Mouse (Mus musculus): ENCODE measurements around the gene Kitl. TPM values are rescaled to one million over a fixed set of nuclear protein-coding genes. Genes with fewer than 3 reads are reported as not detected.

The Kitl gene
- polyA plus RNA-seq, 1 experiment from 2014 or later, result 21.6 TPM

- DNase-seq (ENCODE audit: low spot score) (no peak), ATAC-seq (replicated peaks; ENCODE audit: low FRiP score, low read depth) (no peak)
- Histone ChIP-seq H3K4me2 (ENCODE audit: low read length) (no peak overlapping the region), H3K27me3 (ENCODE audit: insufficient read depth, low read length) (no peaks in the 10 kb centered on the region), H3K9ac (ENCODE audit: low read depth, low read length) (no peak overlapping the region), H3K9me3 (replicated peaks; ENCODE audit: low read length) (no peaks in the 10 kb centered on the region), H3K36me3 (ENCODE audit: insufficient read depth, low read length) (no peaks in the 10 kb centered on the region), H3K4me1 (replicated peaks; ENCODE audit: insufficient read depth, low read length) (no peaks in the 10 kb centered on the region), H3K4me3 (replicated peaks; ENCODE audit: low read depth, low read length) (no peak overlapping the region), H3K27ac (no peak overlapping the region)
- no peak for TF ChIP-seq CTCF (IDR thresholded peaks at IDR 0.05; ENCODE audit: low read depth)
- 40% methylated on average over 12 of the region's 12 CpGs for WGBS
These were observed 50.3 kb downstream of the Kitl start for GRCm38 (mm10) chr10:100065529-100066301.

GRCm38 (mm10) chr10:100066374-100066773, 50.9 kb downstream of the Kitl start:
- no peak overlapping the region for H3K27ac ChIP-seq
- WGBS, result 72% methylated on average over 7 of the region's 7 CpGs
- DNase-seq (ENCODE audit: low spot score) (no peak), ATAC-seq (replicated peaks; ENCODE audit: low FRiP score, low read depth) (no peak)
- H3K36me3 ChIP-seq (ENCODE audit: insufficient read depth, low read length), result no peaks in the 10 kb centered on the region
- no peak for TF ChIP-seq CTCF (IDR thresholded peaks at IDR 0.05; ENCODE audit: low read depth)
- no peak overlapping the region for H3K9ac ChIP-seq (ENCODE audit: low read depth, low read length)
- H3K4me1 ChIP-seq (replicated peaks; ENCODE audit: insufficient read depth, low read length), result no peaks in the 10 kb centered on the region
- H3K27me3 ChIP-seq (ENCODE audit: insufficient read depth, low read length), result no peaks in the 10 kb centered on the region
- H3K4me3 ChIP-seq (replicated peaks; ENCODE audit: low read depth, low read length), result no peak overlapping the region
- no peak overlapping the region for H3K4me2 ChIP-seq (ENCODE audit: low read length)
- H3K9me3 ChIP-seq (replicated peaks; ENCODE audit: low read length), result no peaks in the 10 kb centered on the region

GRCm38 (mm10) chr10:100072641-100073040, 57.2 kb downstream of the Kitl start:
- Histone ChIP-seq H3K4me1 (replicated peaks; ENCODE audit: insufficient read depth, low read length) (no peaks in the 10 kb centered on the region), H3K27ac (no peak overlapping the region), H3K4me3 (replicated peaks; ENCODE audit: low read depth, low read length) (no peak overlapping the region), H3K9ac (ENCODE audit: low read depth, low read length) (no peak overlapping the region), H3K36me3 (ENCODE audit: insufficient read depth, low read length) (no peaks in the 10 kb centered on the region), H3K4me2 (ENCODE audit: low read length) (no peak overlapping the region), H3K27me3 (ENCODE audit: insufficient read depth, low read length) (no peaks in the 10 kb centered on the region), H3K9me3 (replicated peaks; ENCODE audit: low read length) (no peaks in the 10 kb centered on the region)
- ATAC-seq (replicated peaks; ENCODE audit: low FRiP score, low read depth) (no peak), DNase-seq (ENCODE audit: low spot score) (no peak)
- TF ChIP-seq CTCF (IDR thresholded peaks at IDR 0.05; ENCODE audit: low read depth), result no peak
- WGBS, result 62% methylated on average over 1 of the region's 1 CpGs

- H3K27ac ChIP-seq, result no peak overlapping the region
- no peak overlapping the region for H3K4me3 ChIP-seq (replicated peaks; ENCODE audit: low read depth, low read length)
- no peak overlapping the region for H3K4me2 ChIP-seq (ENCODE audit: low read length)
- ATAC-seq (replicated peaks; ENCODE audit: low FRiP score, low read depth) (no peak), DNase-seq (ENCODE audit: low spot score) (no peak)
- no peaks in the 10 kb centered on the region for H3K27me3 ChIP-seq (ENCODE audit: insufficient read depth, low read length)
- H3K9ac ChIP-seq (ENCODE audit: low read depth, low read length), result no peak overlapping the region
- H3K4me1 ChIP-seq (replicated peaks; ENCODE audit: insufficient read depth, low read length), result no peaks in the 10 kb centered on the region
- no peaks in the 10 kb centered on the region for H3K36me3 ChIP-seq (ENCODE audit: insufficient read depth, low read length)
- no peaks in the 10 kb centered on the region for H3K9me3 ChIP-seq (replicated peaks; ENCODE audit: low read length)
- TF ChIP-seq CTCF (IDR thresholded peaks at IDR 0.05; ENCODE audit: low read depth), result no peak
These were observed 57.7 kb downstream of the Kitl start for GRCm38 (mm10) chr10:100073092-100073491.

- Histone ChIP-seq H3K9ac (ENCODE audit: low read depth, low read length) (no peak overlapping the region), H3K4me1 (replicated peaks; ENCODE audit: insufficient read depth, low read length) (no peaks in the 10 kb centered on the region), H3K36me3 (ENCODE audit: insufficient read depth, low read length) (no peaks in the 10 kb centered on the region), H3K4me2 (ENCODE audit: low read length) (no peak overlapping the region), H3K27ac (no peak overlapping the region), H3K27me3 (ENCODE audit: insufficient read depth, low read length) (no peaks in the 10 kb centered on the region), H3K9me3 (replicated peaks; ENCODE audit: low read length) (no peaks in the 10 kb centered on the region), H3K4me3 (replicated peaks; ENCODE audit: low read depth, low read length) (no peak overlapping the region)
- 41% methylated on average over 3 of the region's 3 CpGs for WGBS
- no peak for TF ChIP-seq CTCF (IDR thresholded peaks at IDR 0.05; ENCODE audit: low read depth)
- no peak for ATAC-seq (replicated peaks; ENCODE audit: low FRiP score, low read depth)
- DNase-seq (ENCODE audit: low spot score), result no peak
These were observed 85.7 kb downstream of the Kitl start for GRCm38 (mm10) chr10:100101115-100101514.

- H3K9ac ChIP-seq (ENCODE audit: low read depth, low read length), result no peak overlapping the region
- no peak for ATAC-seq (replicated peaks; ENCODE audit: low FRiP score, low read depth)
- H3K9me3 ChIP-seq (replicated peaks; ENCODE audit: low read length), result no peaks in the 10 kb centered on the region
- DNase-seq (ENCODE audit: low spot score), result no peak
- no peaks in the 10 kb centered on the region for H3K36me3 ChIP-seq (ENCODE audit: insufficient read depth, low read length)
- H3K4me3 ChIP-seq (replicated peaks; ENCODE audit: low read depth, low read length), result no peak overlapping the region
- H3K27ac ChIP-seq, result no peak overlapping the region
- H3K27me3 ChIP-seq (ENCODE audit: insufficient read depth, low read length), result no peaks in the 10 kb centered on the region
- no peak overlapping the region for H3K4me2 ChIP-seq (ENCODE audit: low read length)
- no peaks in the 10 kb centered on the region for H3K4me1 ChIP-seq (replicated peaks; ENCODE audit: insufficient read depth, low read length)
- WGBS, result 53% methylated on average over 7 of the region's 7 CpGs
- TF ChIP-seq CTCF (IDR thresholded peaks at IDR 0.05; ENCODE audit: low read depth), result no peak
These were observed 95.8 kb downstream of the Kitl start for GRCm38 (mm10) chr10:100111209-100111608.

GRCm38 (mm10) chr10:100115570-100115969, 100.1 kb downstream of the Kitl start:
- DNase-seq (ENCODE audit: low spot score) (no peak), ATAC-seq (replicated peaks; ENCODE audit: low FRiP score, low read depth) (no peak)
- Histone ChIP-seq H3K27me3 (ENCODE audit: insufficient read depth, low read length) (no peaks in the 10 kb centered on the region), H3K9ac (ENCODE audit: low read depth, low read length) (no peak overlapping the region), H3K9me3 (replicated peaks; ENCODE audit: low read length) (no peaks in the 10 kb centered on the region), H3K4me3 (replicated peaks; ENCODE audit: low read depth, low read length) (no peak overlapping the region), H3K36me3 (ENCODE audit: insufficient read depth, low read length) (no peaks in the 10 kb centered on the region), H3K4me1 (replicated peaks; ENCODE audit: insufficient read depth, low read length) (no peaks in the 10 kb centered on the region), H3K4me2 (ENCODE audit: low read length) (no peak overlapping the region), H3K27ac (no peak overlapping the region)
- no peak for TF ChIP-seq CTCF (IDR thresholded peaks at IDR 0.05; ENCODE audit: low read depth)
- WGBS, result 93% methylated on average over 2 of the region's 2 CpGs

All from kidney, postnatal 0 days (tissue).